Mouse (Mus musculus) MEL (cell line): ENCODE measurements around the gene Vmn2r104.

Experiments
- CTCF ChIP-seq, 3 experiments: IDR thresholded peaks in 2 of 3; conservative IDR thresholded peaks in 1 of 3; 2 replicates each; pipeline ENCODE4 v1.5.1; 2011 to 2012; ENCODE audit warnings: low read length in 3 of 3, low read depth in 2 of 3, mild to moderate bottlenecking in 2 of 3, improper control_type of control experiment in 1 of 3, inconsistent platforms in 1 of 3, mixed read lengths in 1 of 3, moderate library complexity in 1 of 3; ENCODE audit not compliant: control insufficient read depth in 1 of 3, insufficient read depth in 1 of 3, poor library complexity in 1 of 3, severe bottlenecking in 1 of 3
- E2F4 ChIP-seq: IDR thresholded peaks from 2 replicates; pipeline ENCODE4 v1.6.1; 2011; ENCODE audit warnings: low read depth, low read length, improper control_type of control experiment, borderline replicate concordance
- EP300 ChIP-seq, 2 experiments: IDR thresholded peaks; 2 replicates each; pipeline ENCODE4 v1.6.1; 2011; ENCODE audit warnings: improper control_type of control experiment in 2 of 2, low read length in 2 of 2, low read depth in 1 of 2, mild to moderate bottlenecking in 1 of 2
- GATA1 ChIP-seq: IDR thresholded peaks from 2 replicates; pipeline ENCODE4 v1.6.1; 2011; ENCODE audit warnings: low read depth, low read length, improper control_type of control experiment
- POLR2A ChIP-seq, 2 experiments: IDR thresholded peaks; 2 replicates each; pipeline ENCODE4 v1.6.1; 2011 to 2012; ENCODE audit warnings: low read length in 2 of 2, mild to moderate bottlenecking in 2 of 2, control low read depth in 1 of 2, improper control_type of control experiment in 1 of 2, low read depth in 1 of 2, moderate library complexity in 1 of 2; ENCODE audit not compliant: control insufficient read depth in 1 of 2, insufficient read depth in 1 of 2, poor library complexity in 1 of 2
- ZMIZ1 ChIP-seq: IDR thresholded peaks from 2 replicates; pipeline ENCODE4 v1.6.1; 2012; ENCODE audit warnings: low read depth, mild to moderate bottlenecking, inconsistent platforms, low read length, improper control_type of control experiment, moderate library complexity

DNA sequence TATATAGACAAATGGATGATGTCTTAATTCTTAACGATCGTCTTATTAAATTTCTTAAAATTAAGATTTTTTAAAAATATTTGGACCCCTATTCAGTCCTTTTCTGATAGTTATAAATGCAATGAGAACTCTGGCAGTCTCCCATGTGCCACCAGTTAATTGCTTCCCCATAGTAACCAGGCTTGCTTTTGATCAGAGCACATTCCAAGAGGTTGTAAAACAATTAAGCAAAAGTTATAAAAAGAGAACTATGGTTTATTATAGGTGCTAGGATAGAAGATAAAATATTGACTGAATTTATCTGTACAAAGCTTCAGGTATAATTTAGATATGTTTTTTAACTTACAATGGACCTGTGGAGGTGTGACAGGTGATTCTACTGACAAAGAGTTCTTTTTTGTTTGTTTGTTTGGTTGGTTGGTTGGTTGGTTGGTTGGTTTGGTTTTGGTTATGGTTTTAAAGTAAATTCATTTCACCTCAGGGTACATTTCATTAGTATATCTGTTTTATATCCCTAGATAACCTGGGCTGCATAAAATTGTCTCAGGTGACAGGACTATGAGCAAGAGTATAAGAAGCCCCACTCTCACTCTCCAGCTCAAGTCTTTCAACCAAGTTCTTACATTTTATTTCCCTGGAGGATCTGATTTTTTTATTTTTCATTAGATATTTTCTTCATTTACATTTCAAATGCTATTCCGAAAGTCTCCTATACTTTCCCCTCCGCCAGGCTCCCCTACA is 23.7 kb upstream of the Vmn2r104 start:
- TF ChIP-seq POLR2A (IDR thresholded peaks at IDR 0.05; ENCODE audit: control insufficient read depth in 1 of 2, insufficient read depth in 1 of 2, low read depth in 1 of 2, low read length in 2 of 2, poor library complexity in 1 of 2): no peak
- TF ChIP-seq E2F4: no peak
- no peak for TF ChIP-seq EP300 (IDR thresholded peaks at IDR 0.05; ENCODE audit: low read depth in 1 of 2, low read length in 2 of 2)
- no peak for TF ChIP-seq ZMIZ1
- no peak for TF ChIP-seq GATA1
- TF ChIP-seq CTCF (IDR thresholded peaks at IDR 0.05 in 2 of 3, conservative IDR thresholded peaks at IDR 0.05 in 1 of 3; ENCODE audit: control insufficient read depth in 1 of 3, insufficient read depth in 1 of 3, low read depth in 2 of 3, low read length in 3 of 3, poor library complexity in 1 of 3, severe bottlenecking in 1 of 3): no peak
